Mouse (Mus musculus): ENCODE measurements at regions not wholly inside any gene's neighbourhood (a gene's known extent, or its start where the extent isn't known, plus 50 kb on each side); places are given as distances from the start of the nearest gene placed in this dataset.

DNA sequence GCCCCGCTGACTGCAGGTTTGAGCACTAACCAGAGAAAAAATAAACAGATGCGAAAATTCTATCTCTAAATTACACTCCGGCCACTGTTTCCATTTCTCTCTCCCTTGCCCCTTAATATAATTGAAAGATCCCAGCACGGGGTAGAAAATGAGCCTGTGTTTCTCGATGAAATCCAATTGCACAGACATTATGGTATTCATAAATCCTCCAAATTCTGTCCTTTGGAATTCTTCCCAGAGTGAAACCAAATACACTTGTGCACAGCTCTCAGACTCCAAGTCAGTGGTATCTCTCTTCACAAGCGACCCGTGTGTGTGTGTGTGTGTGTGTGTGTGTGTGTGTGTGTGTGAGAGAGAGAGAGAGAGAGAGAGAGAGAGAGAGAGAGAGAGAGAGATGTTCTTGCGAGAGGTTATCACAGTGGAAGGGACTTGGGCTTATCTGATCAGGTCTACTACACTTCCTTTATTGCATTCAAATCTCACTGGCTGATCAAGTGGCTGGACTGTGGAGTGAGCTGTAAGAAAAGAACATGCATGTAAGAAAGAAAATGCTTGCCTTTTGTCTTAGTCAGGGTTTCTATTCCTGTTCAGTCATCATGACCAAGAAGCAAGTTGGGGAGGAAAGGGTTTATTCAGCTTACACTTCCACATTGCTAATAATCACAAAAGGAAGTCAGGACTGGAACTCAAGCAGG, 529.6 kb upstream of the Gm19410 start:
- no peak for DNase-seq (ENCODE audit: low read depth, low spot score)

DNA sequence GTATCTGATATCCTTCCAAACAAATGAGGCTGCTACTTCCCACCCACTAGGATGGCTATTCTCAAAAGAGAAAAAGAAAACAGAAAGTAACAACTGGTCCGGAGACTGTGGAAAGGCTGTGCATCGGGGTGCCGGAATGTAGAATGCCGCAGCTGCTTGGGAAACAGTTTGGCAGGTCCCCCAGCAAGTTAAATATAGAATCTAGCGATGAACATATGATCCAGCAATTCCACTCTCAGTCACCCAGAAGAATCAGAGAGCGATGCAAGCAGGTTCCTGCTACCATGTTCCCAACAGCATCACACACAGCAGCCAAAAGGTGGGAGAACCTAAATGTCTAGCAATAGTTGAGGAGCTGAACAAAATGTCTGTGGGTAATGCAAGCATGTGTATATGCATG, 528.3 kb upstream of the Gm19410 start:
- no peak for DNase-seq (ENCODE audit: low read depth, low spot score)

DNA sequence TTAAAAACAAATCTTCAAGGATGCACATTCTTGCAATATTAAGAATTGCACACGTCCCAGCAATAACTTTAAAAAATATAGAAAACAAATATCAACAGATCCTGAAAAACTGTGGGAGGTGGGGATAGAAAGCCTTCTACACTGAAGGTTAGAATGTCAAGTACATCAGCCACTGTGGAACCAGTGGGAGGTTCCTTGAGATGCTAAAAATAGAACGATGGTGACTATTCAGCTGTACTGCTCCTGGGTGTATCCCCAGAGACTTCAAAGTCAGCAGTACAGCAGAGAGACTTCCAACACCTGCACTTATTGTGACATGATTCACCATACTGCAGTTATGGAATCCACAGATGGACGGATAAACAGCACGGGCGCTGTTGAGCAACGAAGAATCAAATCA, 524.7 kb upstream of the Gm19410 start:
- no peak for DNase-seq (ENCODE audit: low read depth, low spot score)

DNA sequence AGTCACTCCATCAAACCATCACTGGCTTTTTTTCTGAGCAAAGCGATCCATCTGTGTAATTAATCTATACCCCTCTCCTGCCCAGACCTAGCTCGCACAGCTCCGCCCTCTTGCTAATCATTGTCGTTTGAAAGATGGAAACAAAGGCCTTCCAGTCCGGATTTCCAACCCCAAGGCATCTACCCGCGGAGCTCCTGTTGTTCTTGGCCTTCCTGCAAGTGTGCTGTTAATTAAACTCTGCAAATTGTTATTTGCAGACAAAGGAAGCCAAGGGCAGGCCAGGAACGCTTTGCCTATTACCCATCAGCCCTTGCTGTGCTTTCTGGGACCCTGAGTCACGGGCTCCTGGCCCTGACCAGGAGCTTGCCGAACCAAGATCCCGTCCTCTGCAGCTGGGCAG, 522.0 kb upstream of the Gm19410 start:
- DNase-seq (ENCODE audit: low read depth, low spot score) = no peak

DNA sequence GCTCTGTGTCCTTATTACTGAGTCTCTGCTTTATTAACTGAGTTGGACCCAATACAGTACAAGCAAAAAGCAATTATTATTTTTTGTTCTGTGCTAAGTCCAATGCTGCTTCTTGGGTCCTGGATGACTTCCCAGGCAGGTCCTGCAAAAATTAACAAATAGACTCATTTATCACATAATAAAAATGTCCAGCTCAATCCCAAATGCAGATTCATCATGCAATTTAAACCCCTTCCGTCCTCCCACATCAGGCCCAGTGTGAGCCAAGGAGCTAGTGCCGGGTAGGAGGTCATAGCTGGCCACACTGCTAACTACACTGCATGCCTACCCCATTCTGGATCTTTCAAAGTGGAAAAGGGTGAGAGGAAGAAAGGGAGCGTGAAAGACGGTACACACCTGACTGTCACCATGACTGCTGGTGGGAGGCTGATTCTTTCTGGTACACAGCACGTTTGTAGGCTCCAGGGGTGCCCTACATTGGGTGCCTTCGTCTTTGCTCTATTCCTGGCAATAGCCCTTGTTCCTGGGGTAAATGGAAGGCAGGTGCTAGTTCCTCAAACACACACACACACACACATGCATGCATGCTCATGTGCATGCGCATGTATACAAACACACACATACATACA, 515.7 kb upstream of the Gm19410 start:
- DNase-seq (ENCODE audit: low read depth, low spot score) = no peak

DNA sequence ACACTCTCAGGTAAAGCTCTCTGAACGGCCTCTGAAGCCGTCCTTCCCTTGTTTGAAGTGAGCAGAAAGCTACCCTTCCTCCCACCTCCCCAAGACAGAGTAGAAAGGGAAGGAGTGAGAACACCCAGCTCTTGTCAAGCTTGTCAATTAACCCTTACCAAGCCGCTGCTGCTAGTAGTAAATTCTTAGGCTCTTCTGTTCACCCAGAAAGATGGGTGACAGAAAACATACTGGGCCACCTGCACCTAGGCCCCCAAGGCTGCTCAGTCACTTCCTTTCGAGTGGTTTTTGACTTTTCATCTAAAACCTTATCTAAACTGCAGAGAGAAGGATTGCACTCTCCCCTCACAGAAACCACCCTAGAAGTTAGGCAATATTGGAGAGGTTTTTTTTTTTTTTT, 514.9 kb upstream of the Gm19410 start:
- no peak for DNase-seq (ENCODE audit: low read depth, low spot score)

GRCm38 (mm10) chr8:35253946-35254345, 511.6 kb upstream of the Gm19410 start:
- DNase-seq (ENCODE audit: low read depth, low spot score) = no peak

GRCm38 (mm10) chr8:35255327-35255726, 510.3 kb upstream of the Gm19410 start:
- no peak for DNase-seq (ENCODE audit: low read depth, low spot score)

- no peak for DNase-seq (ENCODE audit: low read depth, low spot score)
Measured at GRCm38 (mm10) chr8:35256958-35257357, 508.6 kb upstream of the Gm19410 start.

DNA sequence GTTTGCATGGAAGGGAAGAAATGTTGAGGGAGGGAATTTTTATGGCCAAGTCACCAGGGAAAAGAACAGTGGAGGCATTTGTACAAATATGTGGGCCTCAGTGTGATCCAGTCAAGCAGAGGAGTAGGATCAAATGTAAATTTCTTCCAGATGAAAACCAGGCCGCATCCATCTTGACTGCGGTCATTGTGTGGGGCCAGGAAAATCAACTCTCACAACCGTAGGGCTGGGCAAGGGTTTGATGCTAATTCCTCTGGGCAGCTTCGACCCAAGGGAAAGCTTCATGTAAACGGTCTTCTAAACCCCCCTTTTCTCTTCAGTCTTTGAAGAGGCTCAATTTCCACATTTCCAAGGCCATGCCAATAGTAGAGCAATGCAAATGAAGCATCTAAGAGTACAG, 497.4 kb upstream of the Gm19410 start:
- no peak for DNase-seq (ENCODE audit: low read depth, low spot score)

DNA sequence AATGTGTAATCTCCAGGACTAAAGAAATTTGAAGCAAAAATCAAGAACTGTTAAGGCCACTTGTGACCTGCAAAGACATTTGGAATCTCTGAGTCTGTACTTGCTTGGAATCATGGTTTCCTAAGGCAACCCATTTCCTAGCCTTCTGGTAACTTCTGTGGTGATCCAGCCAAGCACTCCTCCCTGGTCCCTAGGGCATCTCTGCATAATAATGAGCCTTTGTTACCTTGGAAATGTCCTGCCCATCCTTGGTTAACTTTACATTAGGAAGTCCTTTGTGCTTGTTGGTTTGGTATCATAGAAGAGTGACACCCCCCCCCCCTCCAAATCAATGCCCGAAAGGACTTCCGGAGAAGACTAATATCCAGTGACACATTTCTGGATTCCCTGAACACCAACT, 496.6 kb upstream of the Gm19410 start:
- no peak for DNase-seq (ENCODE audit: low read depth, low spot score)

DNA sequence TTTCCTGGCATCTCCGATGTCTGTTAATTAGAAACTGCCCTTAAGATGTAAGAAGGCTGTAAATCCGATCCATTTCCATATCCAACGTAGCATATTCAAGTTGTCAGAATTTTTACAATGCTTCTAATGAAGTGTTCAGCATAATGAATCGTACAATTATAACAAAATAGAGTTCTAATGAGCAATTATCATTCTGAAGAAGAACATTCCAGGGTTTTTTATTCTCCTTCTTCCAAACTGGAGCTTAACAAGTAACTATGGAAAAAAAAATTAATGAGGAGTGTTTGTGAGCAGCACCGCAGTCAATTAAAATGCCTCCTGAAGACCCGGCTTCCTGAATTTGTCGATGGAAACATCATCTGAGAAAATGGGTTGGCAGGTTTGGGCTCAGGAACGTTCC, 489.6 kb upstream of the Gm19410 start:
- DNase-seq (ENCODE audit: low read depth, low spot score) = no peak

- DNase-seq (ENCODE audit: low read depth, low spot score) = no peak
Measured at GRCm38 (mm10) chr8:35276460-35276859, 489.1 kb upstream of the Gm19410 start.

DNA sequence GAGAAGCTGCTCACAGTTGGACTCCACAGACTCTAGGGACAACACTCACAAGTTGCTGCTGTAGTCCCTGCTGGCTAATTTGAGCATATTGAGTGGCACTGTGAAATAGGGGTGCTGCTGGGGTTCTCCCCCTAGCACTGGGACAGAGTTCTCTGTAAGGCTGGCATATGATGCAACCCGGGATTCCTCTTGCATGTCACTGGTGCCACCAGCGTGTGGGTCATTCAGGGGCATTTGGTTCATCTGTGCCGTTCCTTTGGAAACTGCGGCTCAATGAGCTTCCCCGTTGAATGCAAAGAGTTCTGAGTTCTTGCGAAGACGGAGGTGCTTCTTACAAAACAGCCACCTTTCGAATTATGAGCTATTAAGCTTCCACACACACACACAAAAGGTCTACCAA, 486.6 kb upstream of the Gm19410 start:
- DNase-seq (ENCODE audit: low read depth, low spot score) = no peak

- no peak for DNase-seq (ENCODE audit: low read depth, low spot score)
Measured at GRCm38 (mm10) chr8:35280741-35281140, 484.8 kb upstream of the Gm19410 start.

- DNase-seq (ENCODE audit: low read depth, low spot score) = no peak
Measured at GRCm38 (mm10) chr8:35283366-35283765, 482.2 kb upstream of the Gm19410 start.

DNA sequence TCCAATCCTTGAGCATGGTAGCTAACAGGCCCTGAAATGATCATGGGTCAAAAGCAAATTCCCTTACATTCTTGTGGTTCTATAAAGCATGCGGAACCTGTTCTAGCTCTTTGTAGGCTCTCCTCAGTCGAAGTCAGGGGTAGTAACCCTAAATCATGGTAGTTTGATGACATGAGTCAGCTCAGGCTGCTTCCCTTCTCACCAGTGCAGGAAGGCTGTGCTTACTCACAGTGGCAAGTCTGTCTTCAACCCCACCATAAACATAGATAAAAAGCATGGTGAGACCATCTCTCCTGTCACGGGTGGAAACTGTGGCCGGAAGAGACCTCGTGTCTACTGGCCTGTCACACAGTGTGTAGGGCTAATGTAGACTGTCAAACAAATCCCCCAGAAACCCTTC, 476.6 kb upstream of the Gm19410 start:
- DNase-seq (ENCODE audit: low read depth, low spot score) = no peak

GRCm38 (mm10) chr8:35289967-35290366, 475.6 kb upstream of the Gm19410 start:
- no peak for DNase-seq (ENCODE audit: low read depth, low spot score)

- DNase-seq (ENCODE audit: low read depth, low spot score) = no peak
Measured at GRCm38 (mm10) chr8:35293437-35294126, 472.0 kb upstream of the Gm19410 start.

DNA sequence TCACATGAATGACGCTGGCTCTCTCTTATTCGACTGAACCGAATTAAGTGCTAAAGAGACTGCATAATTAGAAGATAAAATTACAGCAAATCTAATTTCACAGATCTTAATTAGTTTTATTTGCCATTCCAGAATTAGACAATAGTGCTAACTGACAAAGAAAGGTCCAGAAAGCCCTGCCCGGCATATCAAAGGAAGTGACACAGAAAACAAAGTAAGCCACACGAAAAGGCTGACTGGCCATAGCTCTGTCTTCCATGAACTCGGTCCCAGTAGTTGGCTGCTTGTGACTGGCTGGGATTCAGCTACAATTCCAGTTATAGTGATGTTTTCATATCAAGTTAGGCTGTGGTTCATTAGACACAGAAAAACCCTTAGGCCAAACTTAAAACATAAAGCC, 468.7 kb upstream of the Gm19410 start:
- DNase-seq (ENCODE audit: low read depth, low spot score) = no peak

GRCm38 (mm10) chr8:35299088-35299487, 466.5 kb upstream of the Gm19410 start:
- DNase-seq (ENCODE audit: low read depth, low spot score) = no peak

DNA sequence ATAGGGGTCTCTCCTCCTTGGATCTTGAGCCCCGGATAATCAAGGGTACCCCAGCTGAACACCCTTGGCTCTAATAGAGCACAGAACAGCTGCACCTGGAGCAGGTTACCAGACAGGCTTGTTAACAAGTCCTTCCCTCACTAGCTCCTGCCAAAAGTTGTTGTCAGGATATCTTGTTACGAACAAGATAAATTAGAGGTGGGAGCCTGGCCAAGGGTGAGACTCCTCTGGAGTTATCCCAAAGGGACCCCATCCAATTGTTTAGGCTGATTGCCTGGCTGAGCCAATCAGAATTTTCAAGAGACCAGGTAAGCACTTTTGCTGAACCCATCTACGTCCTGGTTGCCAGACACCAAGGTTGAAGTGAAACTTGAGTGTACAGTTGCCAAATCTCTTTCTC, 465.2 kb upstream of the Gm19410 start:
- no peak for DNase-seq (ENCODE audit: low read depth, low spot score)

DNA sequence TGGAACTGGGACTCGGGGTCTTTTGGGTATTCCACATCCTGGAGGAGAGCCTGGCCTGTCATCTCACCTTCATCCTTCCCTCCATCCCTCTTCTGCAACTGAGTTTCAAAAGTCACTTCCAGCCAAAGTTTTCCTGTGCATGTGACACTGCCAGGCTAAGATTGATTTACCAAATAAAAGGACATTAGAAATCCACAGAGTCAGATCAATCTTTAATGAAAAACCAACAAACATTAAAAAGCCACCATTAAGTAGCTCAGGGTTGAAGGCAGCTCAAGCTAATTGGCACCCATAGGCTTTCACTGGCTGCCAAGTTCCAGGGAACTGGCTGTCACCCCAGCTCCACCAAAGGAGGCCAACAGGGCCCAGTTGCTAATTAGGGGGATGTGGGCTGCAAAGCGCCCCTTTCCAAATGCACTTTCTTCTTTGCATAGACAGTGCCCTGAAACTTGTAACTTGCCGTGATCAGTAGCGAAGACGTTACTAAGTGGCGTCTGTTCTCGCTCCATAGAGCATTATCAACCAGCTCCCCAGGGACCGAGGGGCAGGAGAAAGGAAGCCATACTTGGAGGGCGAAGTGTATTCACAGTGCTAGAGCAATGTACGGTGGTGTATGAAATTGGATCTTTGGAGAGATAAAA, 464.6 kb upstream of the Gm19410 start:
- DNase-seq (ENCODE audit: low read depth, low spot score) = no peak

All from embryo, embryonic 11.5 days (tissue).